Mouse (Mus musculus): ENCODE measurements around the gene Nfia.

Nfia gene

DNA sequence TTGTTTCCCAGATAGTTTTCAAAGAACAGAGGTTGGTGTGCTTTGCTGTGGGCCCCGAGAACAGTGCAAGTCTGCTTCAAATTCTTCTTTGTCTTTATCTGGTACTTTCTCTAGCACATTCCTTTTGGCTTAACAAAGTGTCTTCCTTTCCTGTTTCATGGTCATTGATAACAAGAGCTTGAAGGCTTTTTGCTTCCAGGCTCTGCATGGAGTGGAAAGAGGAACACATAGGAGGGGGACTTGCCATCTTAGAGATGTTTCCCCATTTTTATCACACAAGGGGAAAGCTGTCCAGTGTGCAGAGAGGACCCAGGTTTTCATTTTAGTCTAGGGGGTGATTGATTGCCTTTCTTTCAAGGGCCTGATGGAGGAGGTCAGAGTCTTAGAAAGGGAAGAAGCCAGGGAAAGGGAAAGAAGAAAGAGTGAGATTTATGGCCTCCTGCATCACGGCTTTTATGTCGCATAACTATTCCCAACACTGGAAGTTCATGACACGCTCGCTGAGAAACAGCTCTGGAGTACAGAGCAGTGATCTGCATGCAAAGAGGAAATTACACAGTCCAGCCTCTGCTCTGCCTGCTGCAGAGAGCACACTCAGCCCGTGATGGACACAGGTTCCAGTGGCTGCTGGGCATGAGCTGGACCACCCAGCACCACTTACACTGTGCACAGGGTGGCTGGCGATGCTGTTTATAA, 67.0 kb downstream of the Nfia start:
- DNase-seq (ENCODE audit: low read depth, low spot score), result no peak

GRCm38 (mm10) chr4:97840227-97841062, 67.9 kb downstream of the Nfia start:
- DNase-seq (ENCODE audit: low read depth, low spot score), result no peak

DNA sequence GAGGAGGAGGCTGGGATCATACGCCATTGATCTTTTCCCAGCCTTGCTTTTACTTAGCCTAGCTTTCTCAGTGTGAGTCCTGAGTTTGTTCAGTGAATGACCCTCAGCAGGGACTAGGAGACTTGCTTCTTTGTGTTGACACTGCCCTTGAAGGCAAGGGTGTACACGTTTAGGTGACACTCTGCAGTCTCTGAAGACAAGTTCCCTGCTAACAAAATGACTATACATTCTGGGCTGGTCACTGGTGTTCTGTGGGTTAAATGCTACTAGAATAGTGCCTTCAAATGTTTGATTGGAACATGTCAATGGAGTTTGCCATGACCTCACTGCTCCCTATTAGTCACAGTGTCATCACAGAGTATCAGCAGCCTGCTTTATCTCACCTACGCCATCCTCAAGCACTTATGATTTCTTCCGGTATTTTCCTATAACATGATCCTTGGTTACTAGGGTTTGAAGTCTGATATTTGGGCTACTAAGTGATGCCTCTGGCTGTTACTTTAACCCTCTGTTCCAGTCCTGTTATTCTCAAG, 68.6 kb downstream of the Nfia start:
- DNase-seq (ENCODE audit: low read depth, low spot score), result no peak

DNA sequence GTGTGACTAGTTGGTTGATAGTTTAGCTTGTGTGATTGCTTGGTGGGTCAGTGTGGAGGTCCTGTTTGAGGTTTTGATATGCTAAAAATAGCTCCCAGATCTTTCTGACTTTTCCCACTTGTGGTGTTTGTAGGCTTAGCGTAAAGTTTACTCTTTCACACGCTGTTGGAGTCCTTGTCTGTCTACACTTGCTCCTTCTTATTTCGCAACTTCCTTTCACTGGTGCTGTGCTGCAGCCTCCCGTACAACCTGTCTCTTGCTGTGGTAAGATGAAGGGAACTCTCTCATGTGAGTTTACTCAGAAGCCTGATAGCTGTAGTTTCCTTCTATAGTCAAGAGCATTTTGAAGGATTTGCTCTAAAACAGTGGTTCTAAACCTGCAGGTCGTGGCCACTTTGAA, 69.2 kb downstream of the Nfia start:
- no peak for DNase-seq (ENCODE audit: low read depth, low spot score)

GRCm38 (mm10) chr4:97843981-97844690, 71.6 kb downstream of the Nfia start:
- DNase-seq (ENCODE audit: low read depth, low spot score), result no peak

DNA sequence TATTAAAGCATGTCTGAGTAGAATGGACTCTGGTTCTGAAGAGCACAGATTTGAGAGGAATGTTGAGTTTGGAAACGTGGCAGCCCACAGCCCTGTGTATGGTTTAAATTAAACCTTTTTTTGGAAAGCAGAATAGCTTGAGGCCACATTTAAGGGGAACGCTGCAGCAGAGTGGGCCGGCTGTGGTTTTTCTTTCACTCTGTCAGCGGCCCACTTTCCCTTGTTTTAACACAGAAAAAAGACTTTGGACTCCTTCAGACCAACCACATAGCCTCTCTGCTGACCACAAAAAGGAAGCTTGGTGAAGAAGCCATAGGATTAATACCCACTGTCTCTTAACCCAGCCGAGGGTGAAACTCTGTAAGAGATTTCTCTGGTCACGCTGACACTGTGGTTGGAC, 72.4 kb downstream of the Nfia start:
- peak; percentile 46 for DNase-seq (ENCODE audit: low read depth, low spot score)

DNA sequence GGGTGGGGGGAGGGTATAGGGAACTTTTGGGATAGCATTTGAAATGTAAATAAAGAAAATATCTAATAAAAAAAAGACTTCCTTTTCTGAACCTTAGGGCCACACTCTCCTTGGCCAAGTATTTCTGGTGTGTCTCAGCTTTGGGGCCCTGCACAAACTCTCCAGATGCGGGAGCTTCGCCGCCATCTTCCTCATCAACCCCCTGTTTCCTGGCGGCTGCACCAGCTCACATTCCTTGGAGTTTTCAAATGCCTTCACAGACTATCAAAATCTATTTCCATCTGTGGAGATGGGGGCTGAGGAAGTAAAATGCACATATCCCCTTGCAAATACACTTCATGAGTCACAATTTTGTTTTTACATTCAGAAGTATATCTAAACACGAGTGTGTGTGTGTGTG, 75.1 kb downstream of the Nfia start:
- DNase-seq (ENCODE audit: low read depth, low spot score), result no peak

GRCm38 (mm10) chr4:97850991-97851390, 78.5 kb downstream of the Nfia start:
- no peak for DNase-seq (ENCODE audit: low read depth, low spot score)

- DNase-seq (ENCODE audit: low read depth, low spot score), result peak; percentile 35
These were observed 79.2 kb downstream of the Nfia start for GRCm38 (mm10) chr4:97851698-97852097.

- no peak for DNase-seq (ENCODE audit: low read depth, low spot score)
These were observed 80.1 kb downstream of the Nfia start for GRCm38 (mm10) chr4:97852626-97853025.

DNA sequence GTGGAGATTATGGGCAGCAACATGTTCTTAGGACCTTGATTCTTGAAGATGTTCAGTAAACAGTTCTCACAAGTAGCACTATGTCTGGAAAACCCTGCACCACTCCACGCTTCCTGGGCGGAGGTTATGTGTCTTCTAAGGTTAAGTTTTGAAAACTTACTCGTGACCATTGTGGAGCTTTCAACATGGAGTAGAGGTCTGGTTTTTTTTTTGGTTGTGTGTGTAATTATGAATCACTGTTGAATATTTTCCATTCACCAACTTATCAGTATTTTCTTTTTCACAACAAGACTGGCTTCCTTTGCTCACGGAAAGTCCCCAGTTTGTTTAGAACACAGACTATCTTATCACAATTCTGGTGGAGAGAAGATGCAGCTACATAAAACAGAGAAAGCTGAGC, 82.2 kb downstream of the Nfia start:
- DNase-seq (ENCODE audit: low read depth, low spot score), result no peak

- no peak for DNase-seq (ENCODE audit: low read depth, low spot score)
These were observed 83.3 kb downstream of the Nfia start for GRCm38 (mm10) chr4:97855712-97856420.

- no peak for DNase-seq (ENCODE audit: low read depth, low spot score)
These were observed 85.0 kb downstream of the Nfia start for GRCm38 (mm10) chr4:97857549-97857948.

- no peak for DNase-seq (ENCODE audit: low read depth, low spot score)
These were observed 86.9 kb downstream of the Nfia start for GRCm38 (mm10) chr4:97859431-97859830.

DNA sequence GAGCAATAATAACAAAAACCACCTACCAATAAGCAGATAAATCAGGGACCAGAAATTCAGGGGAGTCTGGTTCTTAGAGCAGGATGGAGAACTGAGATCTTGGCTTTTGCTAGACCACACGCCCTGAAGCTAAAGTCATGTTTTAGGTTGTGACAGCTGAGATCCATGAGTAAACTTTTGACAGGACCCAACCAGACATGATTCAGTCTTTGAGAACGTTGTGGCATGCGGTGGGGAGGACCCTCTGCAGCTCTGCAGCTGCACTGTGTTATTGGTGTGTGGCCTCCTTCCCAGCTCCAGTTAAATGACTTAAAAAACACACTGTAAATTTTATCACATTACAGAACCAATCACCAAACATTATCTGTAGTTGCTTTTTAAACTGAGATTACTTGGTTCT, 87.8 kb downstream of the Nfia start:
- DNase-seq (ENCODE audit: low read depth, low spot score), result no peak

- DNase-seq (ENCODE audit: low read depth, low spot score), result no peak
These were observed 88.3 kb downstream of the Nfia start for GRCm38 (mm10) chr4:97860791-97861344.

DNA sequence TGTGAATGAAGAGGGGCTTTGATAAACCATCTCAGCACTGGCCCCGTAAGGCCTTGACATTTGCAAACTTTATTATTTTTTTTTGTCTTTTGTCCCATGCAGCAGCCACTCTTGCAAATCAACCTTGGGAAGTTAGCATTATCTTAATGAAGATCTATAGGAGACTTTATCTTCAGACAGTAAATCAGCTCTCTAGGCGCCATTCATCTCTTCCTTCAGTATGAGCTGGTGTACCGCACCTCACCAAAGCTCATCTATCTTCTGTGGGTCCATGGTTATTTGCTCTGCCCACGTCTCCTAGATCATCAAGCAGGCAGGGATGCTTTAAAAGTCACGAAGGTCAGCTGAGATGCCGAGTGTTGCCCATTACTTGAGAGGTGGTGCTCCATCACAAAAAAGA, 89.8 kb downstream of the Nfia start:
- DNase-seq (ENCODE audit: low read depth, low spot score), result no peak

- DNase-seq (ENCODE audit: low read depth, low spot score), result no peak
These were observed 91.7 kb downstream of the Nfia start for GRCm38 (mm10) chr4:97864276-97864675.

GRCm38 (mm10) chr4:97865410-97865953, 92.9 kb downstream of the Nfia start:
- no peak for DNase-seq (ENCODE audit: low read depth, low spot score)

GRCm38 (mm10) chr4:97866463-97866862, 93.9 kb downstream of the Nfia start:
- no peak for DNase-seq (ENCODE audit: low read depth, low spot score)
